Mouse (Mus musculus) adrenal gland (tissue): ENCODE measurements around the gene Foxp1.

Source experiments
- intact Hi-C: fragments of 180-260 bp; cut with DNase I; formaldehyde crosslinking; loops from one replicate; pipeline ENCODE4 v1.15.1; 2025

Foxp1 gene

DNA sequence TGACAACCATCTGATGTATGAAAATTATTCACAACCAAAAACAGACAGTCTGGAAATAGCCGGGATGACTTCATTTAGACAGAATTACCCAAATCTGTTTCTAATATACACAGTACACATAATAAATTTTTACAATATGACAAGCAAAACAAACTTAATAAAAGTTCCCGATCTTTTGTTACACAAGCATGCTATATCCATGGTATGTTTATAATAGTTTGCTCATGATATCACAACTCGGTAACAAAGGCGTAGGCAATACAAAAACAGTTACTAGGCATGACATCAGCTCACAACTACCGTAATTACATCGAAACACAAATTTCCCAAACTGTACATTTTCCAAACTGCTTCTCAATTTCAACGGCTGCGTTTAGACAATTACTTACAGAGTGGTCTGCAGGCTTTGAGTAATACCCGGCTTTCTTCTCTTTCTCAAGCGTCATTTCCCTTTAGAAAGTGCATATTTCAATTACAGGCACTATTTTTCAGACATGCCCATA is 458.5 kb downstream of the Foxp1 start:
- intact Hi-C loops = no loop called here

GRCm38 (mm10) chr6:99062931-99063330 is 459.6 kb downstream of the Foxp1 start:
- intact Hi-C loops = no loop called here

DNA sequence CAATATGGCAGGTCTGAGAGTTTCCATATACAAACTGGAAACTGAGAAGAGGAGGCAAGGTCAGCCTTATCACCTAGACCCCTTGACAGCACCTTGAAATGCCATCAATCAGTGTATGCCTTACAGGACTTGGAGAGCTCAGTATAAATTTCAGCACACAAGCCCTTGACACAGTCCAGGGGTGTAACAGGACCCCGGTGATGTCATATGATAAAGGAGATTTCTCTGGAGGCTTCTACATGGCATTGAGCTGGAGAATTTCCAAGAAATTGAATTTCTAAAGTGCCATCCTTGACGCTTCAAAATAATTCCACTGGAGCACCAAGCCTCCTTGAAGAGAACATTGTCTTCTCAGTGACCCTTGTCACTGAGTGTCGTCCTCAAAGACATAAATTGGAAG is 463.8 kb downstream of the Foxp1 start:
- intact Hi-C loops = no loop called here

GRCm38 (mm10) chr6:99057113-99057553 is 465.4 kb downstream of the Foxp1 start:
- intact Hi-C loops = no loop called here

GRCm38 (mm10) chr6:99056379-99056778 is 466.1 kb downstream of the Foxp1 start:
- intact Hi-C loops = no loop called here

DNA sequence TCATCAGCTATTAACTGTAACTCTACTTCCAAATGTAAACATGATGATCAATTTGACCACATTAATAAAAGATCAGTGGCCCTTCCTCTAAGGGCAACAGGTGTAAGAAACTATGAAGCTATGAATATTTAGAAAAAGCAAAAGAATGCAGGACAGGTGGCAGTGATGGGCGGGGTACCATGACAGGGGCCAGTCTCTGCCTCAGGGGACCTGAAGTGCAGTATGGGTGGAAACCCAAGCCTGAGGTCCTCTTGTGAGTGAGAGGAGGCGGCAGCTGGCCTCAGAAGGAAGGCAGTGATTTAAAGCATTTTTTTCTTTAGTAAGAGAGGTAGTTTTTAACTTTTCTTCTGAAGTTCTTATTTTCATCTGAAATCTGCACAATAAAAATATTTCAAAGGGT is 468.5 kb downstream of the Foxp1 start:
- intact Hi-C loops = no loop called here

DNA sequence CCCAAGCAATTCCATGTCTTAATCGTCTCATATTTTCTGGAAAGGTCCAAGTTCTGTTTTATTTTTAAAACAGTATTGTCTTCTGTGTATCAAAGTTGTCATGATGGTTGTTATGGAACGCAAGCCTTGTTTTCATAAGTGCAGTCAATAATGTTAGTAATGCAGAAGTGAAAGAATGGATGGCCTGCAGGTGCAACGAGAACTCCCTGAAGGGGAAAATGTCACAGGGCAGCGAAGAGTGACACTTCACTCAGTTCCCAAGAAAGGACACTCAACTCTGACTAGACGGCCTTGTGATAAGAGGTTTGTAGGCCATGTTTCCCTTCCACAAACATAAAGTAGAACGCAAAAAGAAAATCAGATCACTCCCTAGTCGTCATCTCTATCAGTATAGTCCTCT is 469.4 kb downstream of the Foxp1 start:
- intact Hi-C loops = no loop called here

GRCm38 (mm10) chr6:99051724-99052123 is 470.8 kb downstream of the Foxp1 start:
- intact Hi-C loops = no loop called here

DNA sequence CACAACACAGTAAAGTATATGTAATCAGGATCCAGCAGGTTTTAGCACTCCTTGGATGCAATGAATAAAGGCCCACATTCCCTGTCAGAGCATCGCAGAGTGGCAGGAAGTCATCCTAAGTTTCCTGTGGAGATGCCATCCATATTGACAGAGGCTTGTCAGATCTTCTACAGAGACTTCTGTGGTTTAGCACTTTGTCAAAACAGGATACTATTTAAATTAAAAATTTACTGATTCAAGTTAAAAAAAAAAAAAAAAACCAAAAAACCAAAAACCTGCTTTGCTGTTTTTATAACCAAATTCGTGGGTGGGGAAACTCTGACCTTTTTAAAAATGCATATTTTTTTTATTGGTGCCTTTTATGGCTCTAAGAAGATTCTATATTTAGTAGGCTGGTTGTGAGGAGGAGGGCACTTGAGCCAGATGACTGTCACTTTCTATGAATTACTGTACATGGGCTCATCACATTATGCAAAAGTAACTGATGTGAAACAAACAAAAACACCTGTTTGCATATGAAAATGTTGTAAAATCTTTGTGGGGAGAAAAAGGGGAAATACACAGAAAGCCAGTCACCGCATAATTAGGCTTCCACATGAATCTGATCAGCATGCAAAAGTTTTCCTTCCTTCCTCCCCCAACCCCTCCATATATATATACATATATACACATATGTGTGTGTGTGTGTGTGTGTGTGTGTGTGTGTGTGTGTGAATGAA is 472.1 kb downstream of the Foxp1 start:
- intact Hi-C loops = no loop called here

DNA sequence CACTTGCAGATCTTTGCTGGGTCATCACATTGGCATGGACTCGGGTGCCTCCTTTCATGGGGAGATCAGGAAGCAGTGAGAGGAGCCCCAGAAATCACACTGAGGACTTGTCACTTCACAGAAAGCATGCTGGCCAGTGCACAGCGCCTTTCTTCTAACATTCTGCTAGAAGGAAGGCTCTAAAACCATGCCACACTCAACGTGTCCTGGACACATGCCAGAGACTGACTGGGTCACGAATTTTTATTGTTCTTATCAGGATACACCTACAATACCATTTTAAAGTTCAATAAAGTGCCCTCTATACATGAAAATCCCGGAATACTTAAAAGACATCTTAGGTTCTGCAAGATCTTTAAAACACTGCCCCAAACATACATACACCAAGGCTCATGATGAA is 475.2 kb downstream of the Foxp1 start:
- intact Hi-C loops = no loop called here

DNA sequence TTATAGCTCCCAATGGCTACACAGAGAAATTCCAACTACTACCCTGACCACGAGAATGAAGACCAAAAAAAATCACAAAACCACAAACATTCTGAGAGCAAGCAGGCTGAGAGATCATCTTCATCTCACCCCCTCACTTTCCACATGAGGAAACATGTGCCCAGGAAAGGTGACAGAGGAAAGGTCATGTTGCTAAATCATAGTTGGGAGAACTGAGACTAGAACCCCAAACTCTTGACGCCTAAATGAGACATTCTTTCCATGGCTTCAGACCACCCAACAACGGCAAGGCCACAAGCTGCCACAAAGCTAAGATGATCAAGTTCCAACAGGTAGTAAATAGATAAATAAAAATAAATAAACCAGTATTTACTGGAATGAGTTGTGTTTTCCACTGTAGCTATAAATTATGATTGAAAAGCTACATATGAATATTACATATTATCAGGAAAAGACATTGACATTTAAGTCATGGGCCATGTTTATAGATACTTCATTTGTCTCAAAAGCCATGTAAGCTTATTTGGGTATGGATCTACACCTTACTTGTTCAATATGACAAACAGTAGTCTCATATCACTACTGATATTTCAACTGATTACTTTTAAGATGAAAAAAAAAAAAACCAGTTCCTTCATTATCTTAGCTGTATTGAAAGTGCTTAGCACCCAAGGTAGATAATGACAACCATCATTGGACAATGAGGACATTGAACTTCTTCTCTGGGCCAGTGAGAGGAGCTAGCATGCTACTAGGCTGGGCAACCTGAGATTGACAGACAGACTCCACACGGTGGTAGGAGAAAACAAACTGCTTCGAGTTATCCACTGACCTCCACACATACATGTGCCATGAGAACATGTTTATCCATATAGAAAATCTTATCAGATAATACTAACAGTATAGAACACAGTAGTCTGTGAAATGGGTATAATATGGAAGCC is 476.4 kb downstream of the Foxp1 start:
- intact Hi-C loops = no loop called here

GRCm38 (mm10) chr6:99043932-99044664 is 478.4 kb downstream of the Foxp1 start:
- intact Hi-C loops = no loop called here

DNA sequence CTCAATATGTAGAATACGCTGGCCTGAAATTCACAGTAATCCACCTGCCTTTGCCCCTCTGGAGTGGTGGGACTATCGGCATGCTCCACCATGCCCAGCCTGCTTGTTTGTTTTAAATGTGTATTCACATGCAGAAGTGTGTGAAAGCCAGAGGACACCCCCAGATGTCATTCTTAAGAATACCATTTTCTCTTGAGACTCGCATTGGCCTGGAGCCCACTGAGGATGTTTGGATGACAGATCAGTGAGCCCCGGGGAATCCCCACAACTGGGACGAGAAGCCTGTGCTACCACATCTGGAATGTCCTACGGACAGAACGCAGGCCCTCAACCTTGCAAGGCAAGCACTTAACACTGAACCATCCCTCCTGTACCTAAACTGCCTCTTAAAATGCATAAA is 479.3 kb downstream of the Foxp1 start:
- intact Hi-C loops = no loop called here

DNA sequence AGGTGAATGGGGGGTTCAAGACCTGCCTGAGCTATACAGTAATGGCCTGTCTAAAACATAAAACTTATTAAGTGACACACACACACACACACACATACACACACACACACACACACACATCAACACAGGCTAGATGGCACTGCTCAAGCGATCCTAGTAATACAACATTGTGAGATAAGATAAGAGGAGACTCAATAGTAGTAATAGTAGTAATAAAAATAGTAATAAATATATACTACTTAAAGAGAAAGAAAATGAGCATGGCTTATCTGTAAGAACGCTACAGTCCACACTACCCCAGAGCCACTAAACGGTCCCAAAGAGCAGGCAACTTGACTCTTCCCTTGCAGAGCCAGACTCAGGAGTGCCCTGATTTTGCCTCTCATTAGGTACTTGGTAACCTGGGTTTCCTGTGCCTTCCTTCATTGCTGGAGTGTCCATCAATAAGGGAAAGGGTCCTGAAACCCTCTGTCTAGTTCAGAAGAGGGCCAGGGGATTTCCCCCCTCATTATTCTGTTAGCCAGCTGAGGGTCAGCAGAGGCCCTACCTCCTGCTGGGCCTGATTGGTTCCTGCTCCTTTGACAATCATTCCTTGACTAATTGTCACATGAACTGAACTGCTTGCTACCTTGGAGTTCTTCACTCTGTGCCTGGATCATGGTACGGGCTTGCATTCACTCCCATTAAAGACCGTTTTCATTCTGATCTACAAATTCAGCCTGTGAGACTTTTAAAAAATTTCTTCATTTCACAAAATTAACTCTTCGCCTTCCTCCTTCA is 480.2 kb downstream of the Foxp1 start:
- intact Hi-C loops = no loop called here

DNA sequence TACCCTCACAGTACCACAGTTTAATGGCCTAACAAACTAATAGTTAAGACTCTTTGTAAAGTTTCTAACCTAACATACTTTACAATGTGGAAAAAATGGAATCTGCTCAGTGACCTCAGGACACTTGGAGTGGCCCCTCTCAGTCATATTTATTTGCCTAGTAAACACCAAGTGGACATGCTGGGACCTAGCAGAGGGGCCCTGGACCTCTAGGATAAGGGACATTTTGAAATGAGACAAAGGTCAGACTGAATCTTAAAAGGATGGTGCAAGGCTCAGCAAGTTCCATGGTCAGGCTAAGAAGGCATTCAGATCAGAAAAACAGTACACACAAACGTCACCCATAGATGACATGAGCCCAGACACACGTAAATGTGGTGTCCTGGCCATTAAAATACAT is 483.5 kb downstream of the Foxp1 start:
- intact Hi-C loops = loop anchor here (10.0 kb wide), 2 partner anchors 486 to 514 kb away; partner anchors contain the start of gene Foxp1

GRCm38 (mm10) chr6:99035459-99036375 is 486.8 kb downstream of the Foxp1 start:
- intact Hi-C loops = loop anchor here (10.0 kb wide), 2 partner anchors 489 to 511 kb away; partner anchors contain the start of gene Foxp1

- intact Hi-C loops = loop anchor here (10.0 kb wide), 2 partner anchors 492 to 508 kb away; partner anchors contain the start of gene Foxp1
Observed at GRCm38 (mm10) chr6:99033062-99033461, 489.5 kb downstream of the Foxp1 start.

GRCm38 (mm10) chr6:99031321-99031903 is 491.1 kb downstream of the Foxp1 start:
- intact Hi-C loops = loop anchor here (10.0 kb wide), 2 partner anchors 493 to 507 kb away; partner anchors contain the start of gene Foxp1

DNA sequence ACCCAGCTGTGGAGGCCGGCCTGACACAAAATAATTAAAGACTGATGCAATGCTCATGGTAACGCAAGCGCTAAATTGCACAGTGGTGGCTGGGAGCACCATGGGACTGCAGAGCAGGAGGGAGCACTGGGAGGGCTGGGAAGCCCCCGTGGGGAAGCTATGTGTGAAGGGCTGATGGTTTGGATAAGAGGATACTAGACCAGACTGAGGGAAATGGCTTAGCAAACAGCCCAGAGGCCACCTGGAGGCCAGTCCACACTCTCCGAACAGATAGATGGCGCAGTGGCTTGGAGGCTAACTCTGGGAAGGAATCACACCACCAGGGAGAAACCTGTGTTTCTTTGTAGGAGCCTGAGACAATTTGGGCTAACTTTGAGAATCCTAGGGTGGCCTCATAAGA is 492.3 kb downstream of the Foxp1 start:
- intact Hi-C loops = loop anchor here (10.0 kb wide), 2 partner anchors 495 to 505 kb away; partner anchors contain the start of gene Foxp1
